Mouse (Mus musculus) liver, embryonic 14.5 days (tissue): ENCODE measurements around the gene Xrcc3.
A peak's percentile ranks its signal among the peaks of the same experiment; 100 is the strongest.

Experiments used
- CTCF ChIP-seq: IDR thresholded peaks from 2 replicates; pipeline ENCODE4 v1.5.1; 2016; ENCODE audit warnings: antibody characterized with exemption, low read depth, control low read depth
- EP300 ChIP-seq: IDR thresholded peaks from 2 replicates; pipeline ENCODE4 v1.6.1; 2016; ENCODE audit warnings: antibody characterized with exemption, low read depth

DNA sequence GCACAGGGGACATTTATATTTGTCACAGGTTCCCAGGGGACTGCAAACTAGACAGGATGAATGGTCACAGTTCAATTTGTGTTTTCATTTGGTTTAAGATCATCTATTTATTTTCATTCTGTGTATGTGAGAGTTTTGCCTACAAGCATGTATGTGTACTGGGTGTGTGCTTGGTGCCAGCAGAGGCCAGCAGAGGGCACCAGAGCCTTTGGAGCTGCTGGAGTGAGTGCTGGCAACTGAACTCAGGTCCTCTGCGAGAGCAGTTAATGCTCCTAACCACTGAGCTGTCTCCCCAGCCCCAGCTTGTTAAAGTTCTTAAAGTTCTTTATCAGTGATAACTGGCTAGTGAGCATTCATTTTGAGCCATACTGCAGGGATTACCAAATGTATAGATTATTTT, 34.1 kb downstream of the Xrcc3 start:
- TF ChIP-seq CTCF (peak; percentile 63), EP300 (no peak)
